Mouse (Mus musculus) kidney, embryonic 16.5 days (tissue): ENCODE results near the gene Clstn3. TPM values are rescaled to one million over a fixed set of nuclear protein-coding genes. Genes with fewer than 3 reads are reported as not detected.
"Not testable (repeated sequence)": the region's sequence is repeated elsewhere in the genome, so short reads cannot be mapped to it uniquely, and the experiment has no call there.

Experiments used
- ATAC-seq: fragments of 200-750 bp; cut with Nextera tagmentation; 2 replicates; pipeline ENCODE4 v1.8.0; 2017; ENCODE audit warnings: moderate TSS enrichment; ENCODE audit not compliant: low FRiP score, low TSS enrichment
- H3K27ac ChIP-seq: fragments of 300-500 bp; sonication (generic); 2 replicates; pipeline ENCODE4 v1.5.1; 2014; ENCODE audit warnings: low read length
- H3K27me3 ChIP-seq: fragments of 300-500 bp; sonication (generic); 2 replicates; pipeline ENCODE4 v1.6.1; 2014; ENCODE audit warnings: low read length, control low read depth, mixed read lengths; ENCODE audit not compliant: insufficient read depth
- H3K36me3 ChIP-seq: fragments of 300-500 bp; sonication (generic); 2 replicates; pipeline ENCODE4 v1.6.1; 2014; ENCODE audit warnings: low read length, control low read depth, mixed read lengths; ENCODE audit not compliant: insufficient read depth
- H3K4me1 ChIP-seq: fragments of 300-500 bp; sonication (generic); 2 replicates; pipeline ENCODE4 v1.6.1; 2014; ENCODE audit warnings: low read length, control low read depth, mixed read lengths; ENCODE audit not compliant: insufficient read depth
- H3K4me2 ChIP-seq: fragments of 300-500 bp; sonication (generic); replicated peaks from 2 replicates; pipeline ENCODE4 v1.6.1; 2014; ENCODE audit warnings: low read depth, low read length
- H3K4me3 ChIP-seq: fragments of 300-500 bp; sonication (generic); 2 replicates; pipeline ENCODE4 v1.5.1; 2014; ENCODE audit warnings: mild to moderate bottlenecking, low read length
- H3K9ac ChIP-seq: fragments of 300-500 bp; sonication (generic); replicated peaks from 2 replicates; pipeline ENCODE4 v1.6.1; 2014; ENCODE audit warnings: low read length
- H3K9me3 ChIP-seq: fragments of 300-500 bp; sonication (generic); 2 replicates; pipeline ENCODE4 v1.6.1; 2016; ENCODE audit warnings: low read length, control low read depth
- WGBS: fragments of 180-500 bp; shearing (Covaris S2); extraction: QIAGEN DNeasy Blood & Tissue Kit; methylation state at CpG from one replicate; pipeline ENCODE4 v1.1.7; 2014; 5-methylcytosine and 5-hydroxymethylcytosine counted together
- polyA plus RNA-seq: library from polyadenylated mRNA; unstranded; fragments of >200 nt; fragmentation: Nextera tagmentation; extraction: Ambion mirVana; gene quantifications from 2 replicates; pipeline ENCODE4 v1.2.1, GENCODE M21; 2015

The Clstn3 gene
- polyA plus RNA-seq, result 5.8 and 6.6 TPM in 2 replicates

DNA sequence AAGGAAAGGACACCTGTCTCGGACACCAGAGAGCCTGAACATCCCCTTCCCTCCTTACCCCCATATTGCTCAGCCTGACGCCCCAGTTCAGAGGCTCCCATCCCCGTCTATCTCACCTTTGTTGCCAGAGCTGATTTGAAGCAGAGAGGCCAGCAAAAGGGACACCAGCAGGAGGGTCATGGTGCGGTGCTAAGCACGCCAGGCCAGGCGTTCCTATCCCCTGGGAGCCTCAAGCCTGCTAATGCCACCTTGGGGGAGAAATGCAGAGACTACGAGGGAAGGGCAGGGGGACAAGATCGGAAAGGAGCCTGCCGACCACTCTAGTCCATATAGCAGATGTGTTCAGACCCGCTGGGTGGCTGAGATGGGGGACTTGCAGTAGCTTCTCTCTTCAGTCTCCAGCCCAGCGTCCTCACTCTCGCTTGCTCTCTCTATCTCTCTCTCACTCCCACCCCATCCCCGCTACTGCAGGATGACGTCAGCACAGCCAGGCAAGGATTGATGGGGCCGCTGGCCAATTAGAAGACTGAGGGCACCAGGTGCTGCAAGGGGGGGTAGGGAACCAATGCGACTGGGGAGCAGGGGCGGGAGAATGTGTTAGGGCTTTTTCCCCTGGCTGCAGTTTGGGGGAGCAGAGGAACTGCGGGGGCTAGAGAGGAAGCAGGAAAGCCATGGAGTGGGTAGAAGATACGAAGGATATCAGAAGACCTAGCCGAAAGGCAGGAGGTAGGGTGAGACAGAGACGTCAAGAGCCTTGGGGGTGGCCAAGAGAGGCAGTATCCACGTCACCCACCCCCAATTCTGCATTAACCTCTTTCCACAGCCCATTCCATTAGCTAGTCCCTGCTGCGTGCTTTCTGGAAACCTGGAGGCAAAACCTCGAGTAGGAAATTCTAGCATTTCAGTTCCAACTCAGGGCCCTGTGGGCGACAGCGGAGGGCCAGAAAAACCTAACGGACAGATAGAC is at the start of gene Clstn3:
TSS of gene Clstn3 (minus strand) at position 490 of the 967 bp plus-strand sequence.
- ATAC-seq, result peak; percentile 96
- no peaks in the 10 kb centered on the region for H3K36me3 ChIP-seq
- WGBS, result 5% methylated on average over 27 of the region's 27 CpGs
- peak within 1 kb of the TSS; percentile 52 for H3K4me3 ChIP-seq
- no peak within 1 kb of the TSS for H3K27ac ChIP-seq
- peak within 1 kb of the TSS; percentile 67 for H3K9ac ChIP-seq
- peak within 1 kb of the TSS; percentile 79 for H3K4me2 ChIP-seq
- peaks cover 13% of the 10 kb centered on the region for H3K4me1 ChIP-seq
- no peaks in the 10 kb centered on the region for H3K27me3 ChIP-seq
- no peaks in the 10 kb centered on the region for H3K9me3 ChIP-seq

DNA sequence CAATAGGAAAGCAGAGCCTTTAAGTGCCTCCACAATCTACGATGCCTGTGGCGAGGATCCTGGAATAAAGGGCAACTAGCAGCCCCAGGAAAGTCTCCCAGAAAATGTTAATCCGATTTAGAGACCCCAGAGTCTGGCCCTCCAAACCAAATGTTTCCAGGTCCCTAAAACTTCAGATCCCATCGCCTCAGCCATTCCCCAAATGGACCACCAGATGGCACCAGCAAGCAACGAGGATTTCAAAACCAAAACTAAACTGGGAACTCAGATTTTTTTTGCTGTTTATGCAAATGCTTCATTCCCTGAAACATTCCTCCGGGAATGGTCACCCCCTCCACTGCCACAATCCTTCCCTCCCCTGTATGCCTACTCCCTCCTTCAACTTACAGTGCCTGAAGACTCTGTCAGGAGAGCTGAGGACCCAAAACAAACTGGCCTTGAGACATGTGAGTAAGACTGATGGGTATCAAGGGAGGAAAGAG is 47.8 kb upstream of the Clstn3 start, which contains the start of gene C1ra:
TSS of gene C1ra (plus strand) at position 51 of the 482 bp plus-strand sequence.
- Histone ChIP-seq H3K4me1 (no peaks in the 10 kb centered on the region), H3K36me3 (no peaks in the 10 kb centered on the region), H3K27me3 (no peaks in the 10 kb centered on the region), H3K4me3 (peak within 1 kb of the TSS; percentile 39), H3K4me2 (peak within 1 kb of the TSS; percentile 55), H3K9me3 (no peaks in the 10 kb centered on the region), H3K27ac (no peak within 1 kb of the TSS), H3K9ac (peak within 1 kb of the TSS; percentile 61)
- ATAC-seq, result peak; percentile 55; the same call in 1 of the 2 replicates
- WGBS, result 10% methylated on average over 6 of the region's 6 CpGs

DNA sequence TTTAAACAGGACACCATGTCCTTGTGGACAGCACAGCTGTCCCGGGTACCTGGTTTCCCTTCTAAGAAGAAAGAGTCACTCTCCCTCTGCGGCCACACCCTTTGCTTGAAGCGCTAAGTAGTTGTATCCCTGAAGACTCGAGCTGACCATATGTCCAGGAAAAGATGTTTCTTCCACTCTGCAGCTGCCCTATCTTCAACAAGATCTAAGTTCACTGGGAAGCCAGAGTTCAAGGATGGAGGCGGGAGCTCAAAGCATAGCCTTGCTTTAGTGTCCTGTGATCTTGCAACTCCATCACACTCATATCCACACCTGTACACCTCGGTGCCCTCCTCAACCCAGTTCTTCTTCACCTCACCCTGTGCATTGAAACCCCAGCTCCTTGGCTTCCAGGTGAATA is 47.3 kb upstream of the Clstn3 start:
- no peak overlapping the region for H3K27ac ChIP-seq
- peak; percentile 29; the same call in 1 of the 2 replicates for ATAC-seq
- H3K9ac ChIP-seq, result no peak overlapping the region
- H3K4me1 ChIP-seq, result no peaks in the 10 kb centered on the region
- no peaks in the 10 kb centered on the region for H3K9me3 ChIP-seq
- H3K4me2 ChIP-seq, result no peak overlapping the region
- no peaks in the 10 kb centered on the region for H3K27me3 ChIP-seq
- no peak overlapping the region for H3K4me3 ChIP-seq
- H3K36me3 ChIP-seq, result no peaks in the 10 kb centered on the region
- WGBS, result 57% methylated on average over 6 of the region's 6 CpGs

DNA sequence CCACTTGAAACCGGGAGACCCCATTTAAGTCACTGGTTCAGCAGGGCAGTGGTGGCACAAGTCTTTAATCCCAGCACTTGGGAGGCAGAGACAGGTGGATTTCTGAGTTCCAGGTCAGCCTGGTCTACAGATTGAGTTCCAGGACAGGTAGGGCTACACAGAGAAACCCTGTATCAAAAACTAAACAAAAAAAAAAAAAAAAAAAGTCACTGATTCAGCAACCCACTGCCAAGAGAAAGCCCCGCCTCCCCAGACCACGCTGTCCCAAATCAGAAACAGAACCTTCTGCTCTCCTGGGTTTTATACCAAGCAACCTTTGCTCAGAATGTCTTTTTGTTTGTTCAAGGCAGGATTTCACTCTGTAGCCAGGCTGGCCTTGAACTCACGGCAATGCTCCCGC is 44.6 kb upstream of the Clstn3 start:
- not testable (repeated sequence) for H3K4me2 ChIP-seq, ATAC-seq, H3K27ac ChIP-seq

DNA sequence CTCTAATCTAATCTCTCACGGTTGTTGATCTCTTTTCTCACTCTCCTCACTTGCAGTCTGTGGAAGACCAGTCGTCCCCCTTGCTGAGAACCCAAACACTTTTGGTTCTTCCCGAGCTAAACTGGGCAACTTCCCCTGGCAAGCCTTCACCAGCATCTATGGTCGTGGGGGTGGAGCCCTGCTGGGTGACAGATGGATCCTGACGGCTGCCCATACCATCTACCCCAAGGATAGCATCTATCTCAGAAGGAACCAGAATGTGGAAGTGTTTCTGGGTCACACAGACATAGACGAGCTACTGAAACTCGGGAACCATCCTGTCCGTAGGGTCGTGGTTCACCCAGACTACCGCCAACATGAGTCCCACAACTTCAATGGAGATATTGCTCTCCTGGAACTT is 43.7 kb upstream of the Clstn3 start:
- H3K9me3 ChIP-seq, result no peaks in the 10 kb centered on the region
- no peaks in the 10 kb centered on the region for H3K27me3 ChIP-seq
- H3K9ac ChIP-seq, result no peak overlapping the region
- no peaks in the 10 kb centered on the region for H3K36me3 ChIP-seq
- H3K4me1 ChIP-seq, result no peaks in the 10 kb centered on the region
- H3K4me2 ChIP-seq, result no peak overlapping the region
- no peak for ATAC-seq
- H3K27ac ChIP-seq, result no peak overlapping the region
- WGBS, result 83% methylated on average over 10 of the region's 10 CpGs
- no peak overlapping the region for H3K4me3 ChIP-seq

More for the DNA sequence above, 44.6 kb upstream of the Clstn3 start:
- H3K9ac ChIP-seq, H3K27me3 ChIP-seq, H3K9me3 ChIP-seq, H3K4me1 ChIP-seq, H3K4me3 ChIP-seq, H3K36me3 ChIP-seq: not testable (repeated sequence)
- 84% methylated on average over 5 of the region's 5 CpGs for WGBS

DNA sequence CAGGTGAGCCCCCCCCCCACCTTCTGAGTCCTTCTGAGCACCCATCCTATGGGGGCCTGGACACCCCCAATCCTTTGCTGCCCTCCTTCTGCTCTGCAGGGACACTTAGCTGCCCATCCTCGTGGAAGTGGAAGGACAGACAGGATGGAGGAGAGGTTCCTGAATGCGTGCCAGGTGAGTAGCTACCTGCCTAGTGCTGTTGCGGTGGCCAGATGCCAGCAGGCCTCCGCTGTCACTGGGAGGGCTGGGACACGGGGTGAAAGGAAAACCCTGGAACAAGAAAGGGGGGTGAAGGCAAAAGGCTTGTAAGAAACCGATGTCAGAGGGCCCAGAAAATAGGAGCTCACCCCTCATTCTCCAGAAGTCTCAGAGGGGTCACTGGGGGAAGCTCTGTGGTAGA is 42.4 kb upstream of the Clstn3 start:
- WGBS, result 85% methylated on average over 6 of the region's 6 CpGs
- H3K9me3 ChIP-seq, result no peaks in the 10 kb centered on the region
- no peak overlapping the region for H3K4me2 ChIP-seq
- no peak for ATAC-seq
- no peaks in the 10 kb centered on the region for H3K27me3 ChIP-seq
- H3K27ac ChIP-seq, result no peak overlapping the region
- H3K4me3 ChIP-seq, result no peak overlapping the region
- H3K36me3 ChIP-seq, result no peaks in the 10 kb centered on the region
- H3K9ac ChIP-seq, result no peak overlapping the region
- H3K4me1 ChIP-seq, result no peaks in the 10 kb centered on the region

DNA sequence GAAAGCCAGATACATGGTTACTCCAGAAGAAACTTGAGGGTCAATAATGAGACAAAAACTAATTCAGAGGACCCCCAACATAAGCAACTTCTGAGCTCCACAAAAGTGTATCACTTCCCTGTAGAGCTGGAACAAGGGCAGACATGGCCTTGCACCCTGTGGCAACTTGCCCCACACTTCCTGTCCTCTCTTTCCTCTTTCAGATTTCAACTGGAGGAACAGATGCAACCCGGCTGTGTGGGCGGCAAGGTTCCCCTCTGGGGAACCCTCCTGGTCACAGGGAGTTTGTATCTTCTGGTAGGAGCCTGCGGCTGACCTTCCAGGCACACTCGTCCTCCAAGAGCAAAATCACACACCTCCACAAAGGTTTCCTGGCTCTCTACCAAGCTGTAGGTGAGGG is 40.4 kb upstream of the Clstn3 start:
- Histone ChIP-seq H3K4me2 (no peak overlapping the region), H3K4me1 (no peaks in the 10 kb centered on the region), H3K9ac (no peak overlapping the region), H3K4me3 (no peak overlapping the region), H3K9me3 (no peaks in the 10 kb centered on the region), H3K27me3 (no peaks in the 10 kb centered on the region), H3K27ac (no peak overlapping the region), H3K36me3 (no peaks in the 10 kb centered on the region)
- ATAC-seq, result no peak
- WGBS, result 64% methylated on average over 4 of the region's 4 CpGs

DNA sequence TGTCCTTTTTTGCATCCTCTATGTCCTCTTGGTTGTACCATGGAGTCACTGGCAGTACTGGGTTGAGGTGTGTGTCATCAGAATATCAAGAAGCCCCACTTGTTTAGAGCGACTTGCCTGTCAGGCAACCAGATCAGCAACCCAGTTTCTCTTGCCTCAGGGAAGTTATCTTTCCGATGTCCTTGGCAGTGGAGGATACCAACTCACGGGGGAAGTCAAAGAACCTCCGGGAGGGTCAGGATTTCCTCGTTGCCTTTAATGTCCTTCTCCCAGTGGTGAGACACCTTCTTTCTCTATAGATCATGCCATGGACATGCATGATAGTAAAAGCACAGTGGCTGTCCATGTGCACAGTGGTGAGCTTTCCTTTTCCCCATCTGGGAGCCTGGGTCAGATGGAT is 37.4 kb upstream of the Clstn3 start:
- H3K4me1 ChIP-seq, result no peaks in the 10 kb centered on the region
- no peak overlapping the region for H3K9ac ChIP-seq
- H3K36me3 ChIP-seq, result no peaks in the 10 kb centered on the region
- no peak for ATAC-seq
- H3K27ac ChIP-seq, result no peak overlapping the region
- H3K27me3 ChIP-seq, result no peaks in the 10 kb centered on the region
- no peak overlapping the region for H3K4me2 ChIP-seq
- H3K9me3 ChIP-seq, result no peaks in the 10 kb centered on the region
- no peak overlapping the region for H3K4me3 ChIP-seq
- 86% methylated on average over 5 of the region's 5 CpGs for WGBS

DNA sequence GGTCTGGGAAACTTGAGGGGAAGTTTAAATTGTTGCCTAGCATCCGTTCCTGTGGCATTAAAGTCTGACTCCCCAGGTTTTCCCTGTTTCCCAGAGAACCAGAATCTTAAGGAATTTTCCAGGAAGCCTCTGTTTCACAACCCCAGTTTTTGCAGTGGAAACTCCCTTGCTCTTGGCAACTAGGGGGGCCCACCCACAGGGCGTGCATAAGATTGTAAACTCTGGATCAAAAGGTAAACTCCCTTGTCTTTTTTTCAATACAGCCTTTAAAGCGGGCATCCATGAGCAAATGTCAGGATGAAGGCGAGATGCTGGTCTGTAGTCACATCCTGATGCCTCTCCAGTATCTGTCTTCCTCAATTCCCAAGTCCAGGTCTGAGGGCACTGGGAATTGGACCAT is 36.9 kb upstream of the Clstn3 start:
- 74% methylated on average over 4 of the region's 4 CpGs for WGBS
- Histone ChIP-seq H3K27ac (no peak overlapping the region), H3K36me3 (no peaks in the 10 kb centered on the region), H3K4me1 (no peaks in the 10 kb centered on the region), H3K27me3 (no peaks in the 10 kb centered on the region), H3K9ac (no peak overlapping the region), H3K4me2 (no peak overlapping the region), H3K4me3 (no peak overlapping the region), H3K9me3 (no peaks in the 10 kb centered on the region)
- ATAC-seq, result no peak
